Mouse (Mus musculus): ENCODE measurements around the gene Il1rapl1. TPM values are rescaled to one million over a fixed set of nuclear protein-coding genes. Genes with fewer than 3 reads are reported as not detected.

The Il1rapl1 gene
- under 1 TPM in 1 of 2 experiments, not detected in 1; 0.04 TPM for total RNA-seq (2021)
- long read RNA-seq, experiment 1 = 0 reads
- long read RNA-seq, experiment 2 = 0 reads

DNA sequence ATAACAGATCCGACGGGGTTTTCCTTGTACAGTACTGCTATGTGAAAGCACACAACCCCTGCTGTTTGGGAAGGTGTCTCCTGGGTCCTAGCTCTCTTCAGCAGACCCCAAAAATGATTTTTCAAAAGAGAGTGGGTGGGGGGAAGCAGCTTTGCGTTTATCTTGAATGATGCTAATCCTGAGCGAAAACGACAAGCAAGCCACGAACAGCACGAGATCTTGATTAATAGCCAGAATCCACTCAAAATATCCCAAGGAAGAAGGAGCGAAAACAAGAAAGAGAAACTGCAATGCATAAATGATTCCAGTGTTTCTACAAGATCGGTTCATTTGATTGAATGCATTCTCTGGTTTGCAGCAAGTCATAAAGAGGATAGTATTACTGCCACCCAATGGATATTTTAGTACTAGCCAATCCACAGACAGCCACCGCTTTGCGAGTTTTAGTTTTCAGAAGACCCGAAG lies at the start of gene Il1rapl1:
TSS of gene Il1rapl1 (minus strand) at position 37 of the 465 bp plus-strand sequence.
- intact Hi-C loops (cut with DNase I; ENCODE audit: low total_unique reads) = no loop called here
- no peak for DNase-seq

- no peak for DNase-seq
- intact Hi-C loops (cut with DNase I; ENCODE audit: low total_unique reads) = no loop called here
Measured at GRCm38 (mm10) chrX:88158037-88158436, 42.6 kb upstream of the Il1rapl1 start.

DNA sequence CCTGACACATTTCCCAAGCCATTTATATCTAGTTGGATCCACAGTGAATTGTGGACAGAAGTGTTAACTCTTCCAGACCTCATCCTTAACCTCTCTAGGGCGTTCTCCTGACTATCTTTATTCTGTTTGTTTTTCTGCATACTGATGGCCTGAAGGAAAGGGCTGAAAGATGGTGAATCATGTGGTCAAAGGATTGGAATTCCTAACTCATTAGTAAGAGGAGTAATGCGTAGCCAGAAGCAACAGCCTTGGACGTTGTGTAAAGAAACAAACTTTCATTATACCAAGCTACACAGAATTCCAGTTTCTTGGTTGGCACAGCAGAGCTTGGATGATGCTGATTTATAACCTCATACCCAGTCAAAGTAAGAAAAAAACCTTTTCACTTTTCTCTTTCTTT lies 10.2 kb upstream of the Il1rapl1 start:
- intact Hi-C loops (cut with DNase I; ENCODE audit: low total_unique reads) = no loop called here
- DNase-seq = no peak

GRCm38 (mm10) chrX:88120070-88120469 lies 4.6 kb upstream of the Il1rapl1 start:
- intact Hi-C loops (cut with DNase I; ENCODE audit: low total_unique reads) = no loop called here
- DNase-seq = no peak

GRCm38 (mm10) chrX:88117858-88118257 lies 2.4 kb upstream of the Il1rapl1 start:
- intact Hi-C loops (cut with DNase I; ENCODE audit: low total_unique reads) = no loop called here
- DNase-seq = no peak

GRCm38 (mm10) chrX:88116326-88116725 lies 881 bp upstream of the Il1rapl1 start:
- intact Hi-C loops (cut with DNase I; ENCODE audit: low total_unique reads) = no loop called here
- no peak for DNase-seq

GRCm38 (mm10) chrX:88113561-88113960 lies 1.9 kb downstream of the Il1rapl1 start:
- intact Hi-C loops (cut with DNase I; ENCODE audit: low total_unique reads) = no loop called here
- no peak for DNase-seq

DNA sequence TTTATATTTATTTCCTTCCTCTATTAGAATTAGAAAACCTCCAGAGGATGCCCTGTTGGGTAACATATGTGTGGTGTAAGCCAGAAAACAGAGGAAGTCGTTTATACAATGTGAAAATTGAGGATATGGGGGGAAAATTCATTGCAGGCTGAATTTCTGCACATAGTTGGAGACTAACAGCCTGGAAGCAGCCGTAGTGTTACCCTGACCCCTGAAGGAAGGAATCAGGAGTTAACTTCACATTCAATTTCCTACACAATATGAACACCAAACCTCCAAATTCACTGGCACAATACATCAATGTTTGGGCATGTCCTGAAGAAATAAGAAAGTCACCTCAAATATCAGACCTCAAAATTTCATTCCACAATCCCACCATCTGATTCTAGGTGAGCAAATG lies 3.2 kb downstream of the Il1rapl1 start:
- no peak for DNase-seq
- intact Hi-C loops (cut with DNase I; ENCODE audit: low total_unique reads) = no loop called here

DNA sequence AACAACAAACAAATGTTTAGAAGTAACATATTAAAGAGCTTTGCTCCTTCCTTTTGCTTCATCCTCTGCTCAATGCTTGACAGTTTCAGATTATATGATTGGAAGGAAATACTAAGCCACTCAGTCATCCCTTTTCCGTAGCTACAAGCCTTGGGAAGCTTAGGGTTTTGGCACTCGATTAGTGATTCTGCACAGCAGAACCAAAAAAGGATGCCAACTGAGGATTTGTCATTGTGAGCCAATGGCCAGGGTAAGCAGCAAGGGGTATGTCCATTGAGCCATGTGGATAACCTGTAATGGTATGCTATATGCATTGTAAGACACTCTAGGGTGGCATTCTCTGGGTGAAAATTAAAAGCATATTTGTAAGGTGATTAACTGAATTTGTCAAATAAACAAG lies 5.7 kb downstream of the Il1rapl1 start:
- no peak for DNase-seq
- intact Hi-C loops (cut with DNase I; ENCODE audit: low total_unique reads) = no loop called here

GRCm38 (mm10) chrX:88093936-88094569 lies 21.4 kb downstream of the Il1rapl1 start:
- intact Hi-C loops (cut with DNase I; ENCODE audit: low total_unique reads) = no loop called here

GRCm38 (mm10) chrX:88089873-88090272 lies 25.6 kb downstream of the Il1rapl1 start:
- no peak for DNase-seq
- intact Hi-C loops (cut with DNase I; ENCODE audit: low total_unique reads) = no loop called here

More at GRCm38 (mm10) chrX:88093936-88094569, 21.4 kb downstream of the Il1rapl1 start:
- no peak for DNase-seq

- intact Hi-C loops (cut with DNase I; ENCODE audit: low total_unique reads) = no loop called here
- DNase-seq = no peak
Measured at GRCm38 (mm10) chrX:88072741-88073419, 42.6 kb downstream of the Il1rapl1 start.

DNA sequence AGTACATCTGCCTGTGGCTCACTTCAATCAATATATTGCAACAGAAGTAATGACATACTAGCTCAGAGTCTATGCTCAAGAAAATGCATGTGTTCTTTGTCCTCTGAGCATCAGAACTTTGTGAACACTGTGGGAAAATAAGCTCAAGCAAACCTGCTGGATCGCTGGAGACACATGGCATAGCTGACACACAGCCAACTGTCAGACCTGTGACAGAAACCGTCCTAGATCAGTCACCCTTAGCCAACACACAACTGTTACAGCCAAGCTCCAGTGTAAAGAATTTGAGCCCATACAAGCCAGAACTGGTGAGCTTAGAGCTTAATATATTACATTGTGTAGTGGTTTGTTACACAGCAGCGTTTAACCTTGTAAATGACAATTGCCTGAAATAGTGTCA lies 45.1 kb downstream of the Il1rapl1 start:
- intact Hi-C loops (cut with DNase I; ENCODE audit: low total_unique reads) = no loop called here
- DNase-seq = no peak

GRCm38 (mm10) chrX:88043556-88043955 lies 71.9 kb downstream of the Il1rapl1 start:
- DNase-seq = no peak
- intact Hi-C loops (cut with DNase I; ENCODE audit: low total_unique reads) = no loop called here

DNA sequence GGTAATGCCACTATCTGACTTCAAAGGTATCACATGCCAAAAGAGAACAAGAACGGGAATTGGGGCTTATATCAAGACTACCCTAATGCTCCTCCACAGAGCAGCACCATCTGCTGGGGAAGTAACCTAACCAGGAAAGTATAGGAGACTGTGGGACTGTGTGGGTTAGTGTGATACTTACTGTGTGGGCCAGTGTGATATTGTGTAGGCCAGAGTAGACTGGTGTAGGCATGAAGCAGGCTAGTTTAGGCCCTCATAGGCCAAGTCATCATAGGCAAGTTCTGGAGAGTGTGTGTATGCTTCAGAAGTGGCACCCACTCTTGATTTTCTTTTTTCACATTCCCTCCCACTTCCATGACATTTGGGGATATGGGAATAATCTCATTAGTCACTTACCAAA lies 76.5 kb downstream of the Il1rapl1 start:
- no peak for DNase-seq
- intact Hi-C loops (cut with DNase I; ENCODE audit: low total_unique reads) = no loop called here

DNA sequence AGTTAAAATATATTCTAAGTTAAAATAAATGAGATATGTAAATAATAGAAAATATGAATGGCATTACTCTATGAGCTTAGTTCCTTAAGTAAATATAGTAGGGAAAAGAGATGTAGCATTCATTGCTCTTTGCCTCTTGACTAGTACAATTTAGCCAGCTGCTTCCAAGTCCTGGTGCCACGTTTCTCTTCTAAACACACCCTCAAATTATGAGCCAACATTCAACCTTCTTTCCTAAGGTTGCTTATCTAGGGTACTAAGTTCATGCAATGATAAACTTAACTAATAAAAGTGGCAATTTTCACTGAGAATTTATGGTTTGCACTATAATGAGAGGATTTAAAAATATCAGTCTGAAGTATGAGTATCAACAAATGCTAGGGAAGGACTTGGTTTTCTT lies 218.3 kb downstream of the Il1rapl1 start:
- intact Hi-C loops (cut with DNase I; ENCODE audit: low total_unique reads) = no loop called here
- DNase-seq = no peak

- intact Hi-C loops (cut with DNase I; ENCODE audit: low total_unique reads) = no loop called here
- no peak for DNase-seq
Measured at GRCm38 (mm10) chrX:87891916-87892315, 223.5 kb downstream of the Il1rapl1 start.

DNA sequence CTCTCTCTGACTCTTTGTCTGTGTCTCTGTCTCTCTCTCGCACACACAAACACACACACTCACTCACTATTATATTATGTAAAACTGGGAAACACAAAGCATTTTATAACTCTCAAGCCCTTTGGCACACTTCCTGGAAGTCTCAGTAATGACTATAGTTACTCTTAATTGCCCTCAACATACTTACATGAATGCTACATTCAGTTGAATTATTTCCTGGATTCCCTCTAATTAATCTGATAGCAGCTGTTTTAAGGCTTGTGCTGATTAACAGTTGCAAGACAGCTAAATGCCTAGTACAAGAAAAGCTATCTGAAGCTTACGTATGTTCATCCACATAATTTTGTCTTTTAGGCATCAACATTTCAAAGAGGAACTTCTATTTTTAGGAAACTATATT lies 261.3 kb downstream of the Il1rapl1 start:
- DNase-seq = no peak
- intact Hi-C loops (cut with DNase I; ENCODE audit: low total_unique reads) = no loop called here

DNA sequence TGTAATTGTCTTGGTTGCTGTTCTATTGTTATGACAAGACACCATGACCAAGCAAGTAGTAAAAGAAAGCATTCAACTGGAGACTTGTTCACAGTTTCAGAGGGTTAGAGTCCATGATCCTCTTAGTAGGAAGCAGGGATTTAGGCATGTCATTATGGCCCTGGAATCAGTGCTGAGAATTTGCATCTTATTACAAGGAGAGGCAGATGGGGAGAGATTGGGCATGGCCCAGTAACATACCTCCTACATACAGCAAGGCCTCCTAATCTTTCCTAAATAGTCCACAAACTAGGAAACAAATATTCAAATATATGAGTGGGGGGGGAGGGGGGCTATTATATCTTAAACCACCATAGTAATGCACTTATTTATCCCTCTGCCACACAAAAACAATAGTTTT lies 301.6 kb downstream of the Il1rapl1 start:
- no peak for DNase-seq
- intact Hi-C loops (cut with DNase I; ENCODE audit: low total_unique reads) = no loop called here

- intact Hi-C loops (cut with DNase I; ENCODE audit: low total_unique reads) = no loop called here
- no peak for DNase-seq
Measured at GRCm38 (mm10) chrX:87807717-87808116, 307.7 kb downstream of the Il1rapl1 start.

GRCm38 (mm10) chrX:87793011-87793410 lies 322.4 kb downstream of the Il1rapl1 start:
- no peak for DNase-seq
- intact Hi-C loops (cut with DNase I; ENCODE audit: low total_unique reads) = no loop called here

Measured in gastrocnemius, postnatal 14 days (tissue).